ENCODE assay signal across 13 mouse cellular contexts in the genomic region with DNA sequence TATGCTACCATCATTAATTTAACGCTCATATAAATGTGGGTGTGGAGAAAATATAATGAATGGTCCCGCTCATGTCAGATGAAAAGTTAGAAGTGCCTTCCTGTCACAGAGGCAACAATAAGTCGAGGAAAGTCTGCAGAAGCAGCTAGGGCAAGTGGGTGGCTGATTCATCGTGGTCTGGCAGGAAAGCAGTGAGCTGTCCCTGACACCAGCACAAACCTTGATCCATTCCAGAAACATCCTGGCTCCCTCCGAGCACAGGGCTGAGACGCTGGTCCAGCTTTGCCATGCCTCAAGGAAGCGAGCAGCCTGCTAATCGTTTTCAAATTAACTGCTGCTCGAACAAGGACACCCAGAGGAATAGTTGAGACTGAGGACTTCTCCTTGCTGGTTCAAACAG.
DNase-seq lines count a peak whose midpoint lies in the region; ATAC-seq and TF ChIP-seq lines count a peak whose summit lies in the region.
"Had no signal": no experiment of that assay in that cellular context is flagged by ENCODE, and none has a peak within 500 bp of the region (broad histone marks: within the 10 kb centered on the region; RNA-seq: fewer than 3 reads in every experiment).

No protein-coding gene starts in this region.

- peaks cover 15% of the 10 kb centered on the region for H3K4me1 ChIP-seq in midbrain, embryonic 11.5 days (ENCODE audit: control insufficient read depth, insufficient read depth, low read length)
- H3K4me1 ChIP-seq in midbrain, embryonic 14.5 days (ENCODE audit: control insufficient read depth, insufficient read depth, low read length) = peaks cover 23% of the 10 kb centered on the region

- H3K27ac ChIP-seq in midbrain, embryonic 11.5 days (ENCODE audit: low read depth, low read length) = no peak overlapping the region
- no peak overlapping the region for H3K27ac ChIP-seq in midbrain, embryonic 14.5 days (replicated peaks; ENCODE audit: low read depth, low read length)
- H3K27ac ChIP-seq: heart, embryonic 13.5 days; liver, embryonic 12.5 days; neural tube, embryonic 12.5 days had no signal

- peak; percentile 39 to 49 for DNase-seq in cerebellum, postnatal 10 days
- no peak for DNase-seq in cerebellum, adult 9-10 months
- DNase-seq in midbrain, embryonic 11.5 days (ENCODE audit: low spot score, missing footprints) = peak; percentile 8
- DNase-seq in midbrain, embryonic 14.5 days = no peak
- DNase-seq in adrenal gland, postnatal 36 days = peak; percentile 82 to 83
- DNase-seq in layer of hippocampus, adult 18-20 months (ENCODE audit: low spot score in 2 of 2) = no peak
- no peak for DNase-seq in retina, postnatal 1 day

- H3K36me3 ChIP-seq in midbrain, embryonic 11.5 days (ENCODE audit: control insufficient read depth, insufficient read depth, low read length) = no peaks in the 10 kb centered on the region
- H3K36me3 ChIP-seq in midbrain, embryonic 14.5 days (ENCODE audit: control insufficient read depth, insufficient read depth, low read length) = no peaks in the 10 kb centered on the region
- H3K36me3 ChIP-seq in myocyte (ENCODE audit: control insufficient read depth, insufficient read depth) = no peaks in the 10 kb centered on the region
- H3K36me3 ChIP-seq: heart, embryonic 13.5 days; liver, embryonic 12.5 days; neural tube, embryonic 12.5 days had no signal

- no peaks in the 10 kb centered on the region for H3K27me3 ChIP-seq in midbrain, embryonic 11.5 days (ENCODE audit: control insufficient read depth, insufficient read depth, low read length)
- H3K27me3 ChIP-seq in midbrain, embryonic 14.5 days (ENCODE audit: control insufficient read depth, insufficient read depth, low read length) = no peaks in the 10 kb centered on the region
- H3K27me3 ChIP-seq in myocyte (ENCODE audit: control insufficient read depth, insufficient read depth, insufficient read length) = no peaks in the 10 kb centered on the region
- H3K27me3 ChIP-seq: heart, embryonic 13.5 days; liver, embryonic 12.5 days; neural tube, embryonic 12.5 days had no signal

- no peak overlapping the region for H3K9ac ChIP-seq in midbrain, embryonic 11.5 days (ENCODE audit: low read length)
- H3K9ac ChIP-seq in midbrain, embryonic 14.5 days (replicated peaks; ENCODE audit: low read length) = no peak overlapping the region
- H3K9ac ChIP-seq: heart, embryonic 13.5 days; liver, embryonic 12.5 days; neural tube, embryonic 12.5 days had no signal

- H3ac ChIP-seq in myocyte (ENCODE audit: control insufficient read depth, insufficient read length) = no peak overlapping the region

- H3K79me2 ChIP-seq in myocyte (ENCODE audit: control insufficient read depth, insufficient read depth) = no peaks in the 10 kb centered on the region

- TF ChIP-seq POLR2A in myocyte (IDR thresholded peaks at IDR 0.05; ENCODE audit: insufficient read length, low read depth) = no peak

- no peak overlapping the region for H3K4me2 ChIP-seq in midbrain, embryonic 11.5 days
- no peak overlapping the region for H3K4me2 ChIP-seq in midbrain, embryonic 14.5 days (ENCODE audit: low read length)
- H3K4me2 ChIP-seq in myocyte (ENCODE audit: low read depth) = peak overlapping the region; percentile 53
- H3K4me2 ChIP-seq: heart, embryonic 13.5 days; liver, embryonic 12.5 days; neural tube, embryonic 12.5 days had no signal

- no peak overlapping the region for H3K4me3 ChIP-seq in midbrain, embryonic 11.5 days (ENCODE audit: low read depth, low read length)
- H3K4me3 ChIP-seq in midbrain, embryonic 14.5 days (replicated peaks; ENCODE audit: low read depth, low read length) = no peak overlapping the region
- H3K4me3 ChIP-seq in myocyte = no peak overlapping the region
- H3K4me3 ChIP-seq: heart, embryonic 13.5 days; liver, embryonic 12.5 days; neural tube, embryonic 12.5 days had no signal

- no peaks in the 10 kb centered on the region for H3K9me3 ChIP-seq in midbrain, embryonic 11.5 days (ENCODE audit: control insufficient read depth, low read length)
- H3K9me3 ChIP-seq in midbrain, embryonic 14.5 days (ENCODE audit: control insufficient read depth, low read length) = no peaks in the 10 kb centered on the region
- H3K9me3 ChIP-seq: heart, embryonic 13.5 days; liver, embryonic 12.5 days; neural tube, embryonic 12.5 days had no signal

- no peak for ATAC-seq in midbrain, embryonic 11.5 days (ENCODE audit: low FRiP score)
- ATAC-seq in midbrain, embryonic 14.5 days (ENCODE audit: low FRiP score, low TSS enrichment) = no peak
- ATAC-seq: forebrain, embryonic 14.5 days; intestine, embryonic 16.5 days had no signal

- 78% methylated on average over 9 of the region's 9 CpGs for WGBS in midbrain, embryonic 11.5 days
- 65% methylated on average over 9 of the region's 9 CpGs for WGBS in midbrain, embryonic 14.5 days

TF ChIP-seq in myocyte, 11 proteins besides CTCF, POLR2A, EP300 and RAD21:
- no peak for TF ChIP-seq CEBPB (IDR thresholded peaks at IDR 0.05; ENCODE audit: insufficient read depth, poor library complexity, severe bottlenecking)
- TF ChIP-seq MYOD1 (IDR thresholded peaks at IDR 0.05; ENCODE audit: control insufficient read depth in 1 of 3, insufficient read length in 2 of 3, low read depth in 2 of 3) = peak in 1 of 3 experiments; percentile 50
- TF ChIP-seq POLR2AphosphoS2 (IDR thresholded peaks at IDR 0.05; ENCODE audit: insufficient read length, low read depth) = no peak
- no peak for TF ChIP-seq TCF3 (IDR thresholded peaks at IDR 0.05; ENCODE audit: insufficient read length, low read depth)
- no peak for TF ChIP-seq REST (IDR thresholded peaks at IDR 0.05; ENCODE audit: insufficient read depth, insufficient read length)

Comparison
In these comparisons a context has a peak if more than half of its experiments do, and no peak if none do; other contexts are left out.
1. DNase-seq: peak in cerebellum, postnatal 10 days (2 of 2), midbrain, embryonic 11.5 days (single experiment) and adrenal gland, postnatal 36 days (2 of 2); none in cerebellum, adult 9-10 months (single experiment), midbrain, embryonic 14.5 days (single experiment), layer of hippocampus, adult 18-20 months (0 of 2) and retina, postnatal 1 day (single experiment).